Mouse (Mus musculus): ENCODE measurements around the gene Slc29a2. TPM values are rescaled to one million over a fixed set of nuclear protein-coding genes. Genes with fewer than 3 reads are reported as not detected.

Slc29a2 gene
- polyA plus RNA-seq, 1 experiment from 2014 or later = 7.4 TPM

GRCm38 (mm10) chr19:5069978-5070377, 46.3 kb downstream of the Slc29a2 start:
- DNase-seq (ENCODE audit: low spot score) = no peak
- H3K27ac ChIP-seq (ENCODE audit: low read depth, low read length) = no peak overlapping the region

GRCm38 (mm10) chr19:5071077-5071476, 47.4 kb downstream of the Slc29a2 start:
- peaks cover 15% of the 10 kb centered on the region for H3K27me3 ChIP-seq (replicated peaks; ENCODE audit: control insufficient read depth, insufficient read depth, low read length)
- H3K4me1 ChIP-seq (ENCODE audit: control insufficient read depth, insufficient read depth, low read length) = peaks cover 24% of the 10 kb centered on the region
- WGBS = 8% methylated on average over 11 of the region's 11 CpGs
- H3K4me3 ChIP-seq (ENCODE audit: low read depth, low read length) = peak overlapping the region; percentile 37
- peak overlapping the region; percentile 62 for H3K9ac ChIP-seq (ENCODE audit: low read length)
- no peaks in the 10 kb centered on the region for H3K9me3 ChIP-seq (replicated peaks; ENCODE audit: control insufficient read depth, low read length)
- no peaks in the 10 kb centered on the region for H3K36me3 ChIP-seq (ENCODE audit: control insufficient read depth, insufficient read depth, low read length)
- no peak for ATAC-seq
- no peak for DNase-seq (ENCODE audit: low spot score)
- H3K4me2 ChIP-seq (ENCODE audit: low read length) = peak overlapping the region; percentile 61
- peak overlapping the region; percentile 58; the same call in 1 of the 2 replicates for H3K27ac ChIP-seq (ENCODE audit: low read depth, low read length)

More at GRCm38 (mm10) chr19:5069978-5070377, 46.3 kb downstream of the Slc29a2 start:
- H3K36me3 ChIP-seq (ENCODE audit: control insufficient read depth, insufficient read depth, low read length) = no peaks in the 10 kb centered on the region
- no peak overlapping the region for H3K4me3 ChIP-seq (ENCODE audit: low read depth, low read length)
- ATAC-seq = no peak
- no peak overlapping the region for H3K9ac ChIP-seq (ENCODE audit: low read length)
- H3K27me3 ChIP-seq (replicated peaks; ENCODE audit: control insufficient read depth, insufficient read depth, low read length) = peaks cover 15% of the 10 kb centered on the region
- no peaks in the 10 kb centered on the region for H3K9me3 ChIP-seq (replicated peaks; ENCODE audit: control insufficient read depth, low read length)
- peaks cover 24% of the 10 kb centered on the region for H3K4me1 ChIP-seq (ENCODE audit: control insufficient read depth, insufficient read depth, low read length)
- WGBS = 86% methylated on average over 7 of the region's 7 CpGs
- H3K4me2 ChIP-seq (ENCODE audit: low read length) = no peak overlapping the region

- WGBS = under 1% methylated on average over 40 of the region's 40 CpGs
- Histone ChIP-seq H3K27me3 (replicated peaks; ENCODE audit: control insufficient read depth, insufficient read depth, low read length) (peaks cover 15% of the 10 kb centered on the region), H3K27ac (ENCODE audit: low read depth, low read length) (peak overlapping the region; percentile 58), H3K4me2 (ENCODE audit: low read length) (peak overlapping the region; percentile 61), H3K9ac (ENCODE audit: low read length) (peak overlapping the region; percentile 62), H3K4me3 (ENCODE audit: low read depth, low read length) (peak overlapping the region; percentile 37), H3K9me3 (replicated peaks; ENCODE audit: control insufficient read depth, low read length) (no peaks in the 10 kb centered on the region), H3K4me1 (ENCODE audit: control insufficient read depth, insufficient read depth, low read length) (peaks cover 24% of the 10 kb centered on the region), H3K36me3 (ENCODE audit: control insufficient read depth, insufficient read depth, low read length) (no peaks in the 10 kb centered on the region)
- peak; percentile 84 for ATAC-seq
- peak; percentile 92 for DNase-seq (ENCODE audit: low spot score)
Observed at GRCm38 (mm10) chr19:5071545-5072369, 48.1 kb downstream of the Slc29a2 start.

GRCm38 (mm10) chr19:5072389-5073019, 48.8 kb downstream of the Slc29a2 start:
- Histone ChIP-seq H3K27me3 (replicated peaks; ENCODE audit: control insufficient read depth, insufficient read depth, low read length) (peaks cover 10% of the 10 kb centered on the region), H3K36me3 (ENCODE audit: control insufficient read depth, insufficient read depth, low read length) (no peaks in the 10 kb centered on the region), H3K4me2 (ENCODE audit: low read length) (peak overlapping the region; percentile 61), H3K9me3 (replicated peaks; ENCODE audit: control insufficient read depth, low read length) (no peaks in the 10 kb centered on the region), H3K27ac (ENCODE audit: low read depth, low read length) (peak overlapping the region; percentile 58; the same call in 1 of the 2 replicates), H3K4me1 (ENCODE audit: control insufficient read depth, insufficient read depth, low read length) (peaks cover 22% of the 10 kb centered on the region), H3K4me3 (ENCODE audit: low read depth, low read length) (peak overlapping the region; percentile 37), H3K9ac (ENCODE audit: low read length) (peak overlapping the region; percentile 62; the same call in 1 of the 2 replicates)
- WGBS = 2% methylated on average over 20 of the region's 20 CpGs
- ATAC-seq (peak; percentile 15; the same call in 1 of the 2 replicates), DNase-seq (ENCODE audit: low spot score) (no peak)

- Histone ChIP-seq H3K27me3 (replicated peaks; ENCODE audit: control insufficient read depth, insufficient read depth, low read length) (peaks cover 9% of the 10 kb centered on the region), H3K27ac (ENCODE audit: low read depth, low read length) (no peak overlapping the region), H3K4me2 (ENCODE audit: low read length) (peak overlapping the region; percentile 61), H3K9me3 (replicated peaks; ENCODE audit: control insufficient read depth, low read length) (no peaks in the 10 kb centered on the region), H3K4me3 (ENCODE audit: low read depth, low read length) (0 out of 2 replicates have a peak overlapping the region, but pooled peaks have one; percentile 9), H3K4me1 (ENCODE audit: control insufficient read depth, insufficient read depth, low read length) (peaks cover 19% of the 10 kb centered on the region), H3K9ac (ENCODE audit: low read length) (no peak overlapping the region), H3K36me3 (ENCODE audit: control insufficient read depth, insufficient read depth, low read length) (no peaks in the 10 kb centered on the region)
- WGBS = 2% methylated on average over 15 of the region's 15 CpGs
- DNase-seq (ENCODE audit: low spot score) = peak; percentile 85
- ATAC-seq = peak; percentile 19; the same call in 1 of the 2 replicates
Observed at GRCm38 (mm10) chr19:5073028-5073427, 49.4 kb downstream of the Slc29a2 start.

- ATAC-seq (no peak), DNase-seq (ENCODE audit: low spot score) (no peak)
- Histone ChIP-seq H3K36me3 (ENCODE audit: control insufficient read depth, insufficient read depth, low read length) (no peaks in the 10 kb centered on the region), H3K27ac (ENCODE audit: low read depth, low read length) (no peak overlapping the region), H3K9me3 (replicated peaks; ENCODE audit: control insufficient read depth, low read length) (no peaks in the 10 kb centered on the region), H3K4me3 (ENCODE audit: low read depth, low read length) (no peak overlapping the region), H3K27me3 (replicated peaks; ENCODE audit: control insufficient read depth, insufficient read depth, low read length) (peaks cover 6% of the 10 kb centered on the region; the same call in 1 of the 2 replicates), H3K4me1 (ENCODE audit: control insufficient read depth, insufficient read depth, low read length) (peaks cover 14% of the 10 kb centered on the region), H3K9ac (ENCODE audit: low read length) (no peak overlapping the region), H3K4me2 (ENCODE audit: low read length) (no peak overlapping the region)
- 39% methylated on average over 5 of the region's 5 CpGs for WGBS
Observed at GRCm38 (mm10) chr19:5073518-5073917, 49.9 kb downstream of the Slc29a2 start.

- Histone ChIP-seq H3K9ac (ENCODE audit: low read length) (no peak overlapping the region), H3K4me3 (ENCODE audit: low read depth, low read length) (no peak overlapping the region), H3K27ac (ENCODE audit: low read depth, low read length) (no peak overlapping the region), H3K36me3 (ENCODE audit: control insufficient read depth, insufficient read depth, low read length) (no peaks in the 10 kb centered on the region), H3K9me3 (replicated peaks; ENCODE audit: control insufficient read depth, low read length) (no peaks in the 10 kb centered on the region), H3K4me2 (ENCODE audit: low read length) (no peak overlapping the region), H3K4me1 (ENCODE audit: control insufficient read depth, insufficient read depth, low read length) (no peaks in the 10 kb centered on the region), H3K27me3 (replicated peaks; ENCODE audit: control insufficient read depth, insufficient read depth, low read length) (peaks cover 37% of the 10 kb centered on the region)
- 86% methylated on average over 1 of the region's 1 CpGs for WGBS
- no peak for DNase-seq (ENCODE audit: low spot score)
- ATAC-seq = no peak
Observed at GRCm38 (mm10) chr19:5079279-5079678, 55.6 kb downstream of the Slc29a2 start.

All from forebrain, embryonic 14.5 days (tissue).